Mouse (Mus musculus) stomach, embryonic 15.5 days (tissue): ENCODE measurements at regions not wholly inside any gene's neighbourhood (a gene's known extent, or its start where the extent isn't known, plus 50 kb on each side); places are given as distances from the start of the nearest gene placed in this dataset.

Experiments
- ATAC-seq: fragments of 200-750 bp; cut with Nextera tagmentation; 2 replicates; pipeline ENCODE4 v1.8.0; 2017; ENCODE audit warnings: low read depth, moderate number of reproducible peaks, moderate TSS enrichment; ENCODE audit not compliant: insufficient read depth, low FRiP score
- H3K27ac ChIP-seq: fragments of 300-500 bp; sonication (generic); 2 replicates; pipeline ENCODE4 v1.5.1; 2015; ENCODE audit warnings: mild to moderate bottlenecking, inconsistent platforms
- H3K27me3 ChIP-seq: fragments of 300-500 bp; sonication (generic); replicated peaks from 2 replicates; pipeline ENCODE4 v1.6.1; 2015; ENCODE audit warnings: inconsistent platforms
- H3K36me3 ChIP-seq: fragments of 300-500 bp; sonication (generic); 2 replicates; pipeline ENCODE4 v1.6.1; 2015; ENCODE audit warnings: inconsistent platforms
- H3K4me1 ChIP-seq: fragments of 300-500 bp; sonication (generic); 2 replicates; pipeline ENCODE4 v1.6.1; 2015; ENCODE audit warnings: inconsistent platforms
- H3K4me2 ChIP-seq: fragments of 300-500 bp; sonication (generic); 2 replicates; pipeline ENCODE4 v1.6.1; 2015; ENCODE audit warnings: mild to moderate bottlenecking, inconsistent platforms
- H3K4me3 ChIP-seq: fragments of 300-500 bp; sonication (generic); replicated peaks from 2 replicates; pipeline ENCODE4 v1.5.1; 2015; ENCODE audit warnings: inconsistent platforms
- H3K9ac ChIP-seq: fragments of 300-500 bp; sonication (generic); 2 replicates; pipeline ENCODE4 v1.6.1; 2015; ENCODE audit warnings: inconsistent platforms
- H3K9me3 ChIP-seq: fragments of 300-500 bp; sonication (generic); 2 replicates; pipeline ENCODE4 v1.6.1; 2016; ENCODE audit warnings: inconsistent platforms
- whole genome bisulfite sequencing: fragments of 180-500 bp; shearing (Covaris S2); methylation state at CpG from one replicate; pipeline ENCODE4 v1.1.7; 2015; 5-methylcytosine and 5-hydroxymethylcytosine counted together

DNA sequence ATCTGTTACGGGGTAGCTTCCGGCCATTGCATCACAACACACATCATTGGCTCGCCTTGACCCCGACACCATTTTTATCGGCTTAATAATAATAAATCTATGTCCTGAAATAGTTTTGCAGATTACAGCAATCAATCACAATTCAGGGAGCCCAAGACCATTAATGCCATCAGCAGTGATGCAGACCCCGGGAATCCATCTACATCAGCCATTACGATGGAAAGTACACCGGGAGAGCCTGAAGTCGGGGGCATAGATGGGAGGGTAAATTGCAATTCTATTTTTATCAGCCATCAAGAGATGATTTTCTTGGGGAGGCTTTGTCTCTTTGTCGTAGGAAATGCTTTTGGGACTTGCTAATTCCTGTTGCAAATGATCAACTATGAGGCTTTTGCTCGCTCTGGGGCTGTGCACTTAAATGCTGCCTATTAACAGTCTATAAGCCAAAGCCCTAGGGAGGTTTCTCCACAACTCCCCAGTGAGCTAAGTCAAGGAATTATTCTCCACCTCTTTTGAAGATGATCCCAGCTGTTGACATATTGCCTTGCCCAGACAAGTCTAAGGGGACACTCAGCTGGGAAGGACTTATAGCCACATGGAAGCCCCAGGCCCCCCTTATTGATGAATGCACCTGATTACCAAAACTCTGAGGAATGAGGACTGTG, 173.4 kb downstream of the Pik3r1 start:
- H3K4me1 ChIP-seq, result peaks cover 8% of the 10 kb centered on the region; the same call in 1 of the 2 replicates
- H3K27ac ChIP-seq, result no peak overlapping the region
- no peak overlapping the region for H3K9ac ChIP-seq
- H3K27me3 ChIP-seq, result no peaks in the 10 kb centered on the region
- no peak for ATAC-seq
- H3K9me3 ChIP-seq, result no peaks in the 10 kb centered on the region
- no peak overlapping the region for H3K4me2 ChIP-seq
- WGBS, result 80% methylated on average over 11 of the region's 11 CpGs
- no peaks in the 10 kb centered on the region for H3K36me3 ChIP-seq
- no peak overlapping the region for H3K4me3 ChIP-seq

DNA sequence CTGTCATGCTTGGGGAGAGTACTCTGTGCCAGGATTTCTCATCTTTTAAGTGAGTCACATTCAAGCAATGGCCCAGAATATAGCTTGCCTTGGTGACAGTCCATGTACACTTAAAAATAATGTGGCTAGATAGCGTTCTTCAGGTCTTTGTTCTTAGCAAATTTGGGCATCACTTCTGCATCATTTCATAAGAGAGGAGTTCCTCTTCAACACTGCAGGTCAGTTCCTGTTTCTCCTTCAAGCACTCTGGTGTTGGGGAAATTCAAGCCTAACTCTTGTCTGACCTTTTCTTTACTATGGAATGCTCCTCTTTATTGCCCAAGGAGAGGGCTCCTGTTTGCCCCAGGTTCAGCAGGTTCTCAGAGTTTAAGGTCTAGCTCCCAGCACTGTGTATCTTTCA, 175.7 kb downstream of the Pik3r1 start:
- no peak overlapping the region for H3K4me3 ChIP-seq
- no peaks in the 10 kb centered on the region for H3K9me3 ChIP-seq
- no peaks in the 10 kb centered on the region for H3K36me3 ChIP-seq
- H3K27ac ChIP-seq, result no peak overlapping the region
- no peak overlapping the region for H3K9ac ChIP-seq
- WGBS, result 82% methylated on average over 1 of the region's 1 CpGs
- no peaks in the 10 kb centered on the region for H3K27me3 ChIP-seq
- H3K4me2 ChIP-seq, result no peak overlapping the region
- no peak for ATAC-seq
- H3K4me1 ChIP-seq, result peaks cover 2% of the 10 kb centered on the region; the same call in 1 of the 2 replicates

DNA sequence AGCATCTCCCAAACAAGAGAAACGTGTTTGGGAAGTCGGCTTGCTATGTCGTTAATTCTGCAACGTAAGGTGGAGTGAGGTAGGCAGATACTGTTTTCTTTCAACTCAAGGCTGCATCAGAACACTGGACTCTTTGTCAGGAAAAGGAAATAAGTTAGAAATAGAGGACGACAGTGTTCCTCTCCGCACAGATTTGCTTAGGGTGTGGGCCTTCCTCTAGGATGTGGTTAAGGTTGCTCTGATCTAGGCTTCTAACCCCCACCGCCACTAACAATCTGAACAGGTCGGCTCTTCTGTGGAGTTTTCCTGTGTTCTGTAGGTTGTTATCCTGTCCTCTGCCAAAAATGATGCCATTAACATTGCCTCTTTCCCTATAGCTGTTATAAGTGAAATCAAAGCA, 179.1 kb downstream of the Pik3r1 start:
- no peak overlapping the region for H3K27ac ChIP-seq
- 75% methylated on average over 8 of the region's 8 CpGs for WGBS

DNA sequence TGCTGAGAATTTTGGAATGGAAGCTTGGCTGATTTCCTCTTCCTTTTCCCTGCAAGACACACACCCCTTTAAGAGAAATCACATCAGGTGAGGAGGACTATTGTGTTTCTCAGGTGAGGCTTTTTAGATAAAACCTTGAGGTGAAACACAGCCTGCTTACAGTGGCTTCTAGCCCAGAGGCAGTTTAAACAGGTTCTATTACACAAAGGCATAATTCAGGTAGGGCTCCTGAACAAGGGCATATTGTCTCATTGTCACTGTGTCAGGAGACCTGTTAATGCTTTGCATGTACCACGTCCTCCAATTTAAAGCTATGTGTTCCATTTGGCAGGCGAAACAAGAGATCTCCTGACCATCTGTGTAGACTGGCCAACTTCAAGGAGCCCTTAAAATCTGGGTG, 181.2 kb downstream of the Pik3r1 start:
- Histone ChIP-seq H3K4me3 (no peak overlapping the region), H3K27ac (no peak overlapping the region), H3K9ac (no peak overlapping the region), H3K4me2 (no peak overlapping the region), H3K4me1 (no peaks in the 10 kb centered on the region), H3K36me3 (no peaks in the 10 kb centered on the region), H3K27me3 (no peaks in the 10 kb centered on the region), H3K9me3 (no peaks in the 10 kb centered on the region)
- peak; percentile 22; the same call in 1 of the 2 replicates for ATAC-seq
- 79% methylated on average over 2 of the region's 2 CpGs for WGBS

More for the DNA sequence above, 179.1 kb downstream of the Pik3r1 start:
- H3K9me3 ChIP-seq, result no peaks in the 10 kb centered on the region
- no peak overlapping the region for H3K9ac ChIP-seq
- H3K4me2 ChIP-seq, result no peak overlapping the region
- no peak for ATAC-seq
- H3K27me3 ChIP-seq, result no peaks in the 10 kb centered on the region
- no peak overlapping the region for H3K4me3 ChIP-seq
- H3K4me1 ChIP-seq, result no peaks in the 10 kb centered on the region
- H3K36me3 ChIP-seq, result no peaks in the 10 kb centered on the region

DNA sequence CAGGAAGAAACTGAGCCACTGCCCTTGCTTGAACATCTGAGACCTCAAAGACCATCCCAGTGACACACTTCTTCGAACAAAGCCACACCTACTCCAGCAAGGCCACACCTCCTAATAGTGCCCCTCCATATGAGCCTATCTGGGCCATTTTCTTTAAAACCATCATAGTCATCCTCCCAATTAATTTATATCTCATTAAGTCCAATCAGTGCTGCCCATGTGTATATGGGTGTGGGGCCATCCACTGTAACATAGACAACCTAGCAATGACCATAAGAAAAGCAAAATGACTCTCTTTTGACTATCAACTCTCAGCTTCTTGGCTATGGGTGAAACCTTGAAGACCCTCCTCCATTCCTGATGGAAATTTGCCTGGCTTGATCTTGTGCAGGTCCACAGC, 191.5 kb downstream of the Pik3r1 start:
- 0 out of 2 replicates have a peak, but pooled peaks have one; percentile 8 for ATAC-seq
- Histone ChIP-seq H3K27ac (no peak overlapping the region), H3K4me2 (no peak overlapping the region), H3K4me3 (no peak overlapping the region), H3K4me1 (no peaks in the 10 kb centered on the region), H3K9ac (no peak overlapping the region), H3K36me3 (no peaks in the 10 kb centered on the region), H3K9me3 (no peaks in the 10 kb centered on the region), H3K27me3 (no peaks in the 10 kb centered on the region)
- WGBS, result 84% methylated on average over 1 of the region's 1 CpGs

DNA sequence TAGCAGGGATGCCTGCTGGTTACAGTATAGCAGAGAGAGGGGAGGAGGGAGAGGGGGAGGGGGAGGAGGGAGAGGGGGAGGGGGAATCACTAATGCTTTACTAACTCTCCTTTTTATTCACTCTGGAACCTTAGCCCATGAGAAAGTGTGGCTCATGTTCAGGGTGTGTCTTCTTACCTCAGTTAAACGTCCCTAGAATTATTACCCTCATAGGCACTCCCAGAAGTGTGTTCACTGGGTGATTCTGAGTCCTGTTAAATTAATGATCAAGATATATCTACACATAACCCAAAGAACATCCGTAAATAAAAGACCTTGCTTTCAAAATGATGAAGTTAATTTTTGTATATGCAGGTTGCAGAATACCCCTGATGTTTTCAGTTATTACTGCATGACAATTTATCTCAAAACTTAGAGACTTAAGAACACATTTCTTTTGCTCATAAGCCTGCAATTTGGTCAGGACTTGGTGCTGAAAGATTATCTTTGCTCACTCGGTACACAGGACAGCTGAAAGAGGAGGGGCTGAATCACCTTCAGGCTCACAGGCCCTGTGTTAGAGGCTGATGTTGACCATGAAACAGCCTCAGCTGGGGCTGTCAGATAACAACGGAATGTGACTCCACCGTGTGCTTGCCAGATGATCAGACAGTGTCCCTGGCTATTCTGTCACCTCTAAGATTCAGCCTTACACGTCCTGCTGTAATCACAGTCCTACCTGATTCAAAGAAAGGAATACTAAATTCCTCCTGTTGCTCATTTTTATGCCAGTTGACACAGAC, 195.0 kb downstream of the Pik3r1 start:
- Histone ChIP-seq H3K4me1 (no peaks in the 10 kb centered on the region), H3K4me2 (no peak overlapping the region), H3K36me3 (no peaks in the 10 kb centered on the region), H3K9ac (no peak overlapping the region), H3K27ac (no peak overlapping the region), H3K27me3 (no peaks in the 10 kb centered on the region), H3K9me3 (no peaks in the 10 kb centered on the region), H3K4me3 (no peak overlapping the region)
- WGBS, result 52% methylated on average over 6 of the region's 6 CpGs
- ATAC-seq, result peak; percentile 97

DNA sequence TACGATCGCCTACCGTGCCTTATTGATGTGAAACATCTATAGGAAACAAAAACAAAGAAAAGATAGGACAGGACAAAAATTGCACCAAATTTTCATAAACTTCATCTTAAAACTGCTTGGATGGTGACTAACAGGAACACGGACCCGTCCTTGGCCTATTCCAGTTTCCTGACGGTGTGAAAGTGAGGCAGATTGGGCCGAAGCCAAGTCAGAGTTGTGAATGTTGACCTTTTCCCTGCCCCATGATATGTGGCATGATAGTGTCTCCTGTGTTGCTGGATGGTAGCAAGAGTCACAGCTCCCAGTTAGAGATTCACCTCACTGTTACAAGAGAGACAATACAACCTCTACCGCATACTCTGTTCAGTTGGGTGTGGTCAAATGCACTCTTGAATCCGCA, 195.8 kb downstream of the Pik3r1 start:
- Histone ChIP-seq H3K4me1 (no peaks in the 10 kb centered on the region), H3K9ac (no peak overlapping the region), H3K4me2 (no peak overlapping the region), H3K9me3 (no peaks in the 10 kb centered on the region), H3K27ac (no peak overlapping the region), H3K4me3 (no peak overlapping the region), H3K36me3 (no peaks in the 10 kb centered on the region), H3K27me3 (no peaks in the 10 kb centered on the region)
- ATAC-seq, result no peak
- 91% methylated on average over 9 of the region's 9 CpGs for WGBS

DNA sequence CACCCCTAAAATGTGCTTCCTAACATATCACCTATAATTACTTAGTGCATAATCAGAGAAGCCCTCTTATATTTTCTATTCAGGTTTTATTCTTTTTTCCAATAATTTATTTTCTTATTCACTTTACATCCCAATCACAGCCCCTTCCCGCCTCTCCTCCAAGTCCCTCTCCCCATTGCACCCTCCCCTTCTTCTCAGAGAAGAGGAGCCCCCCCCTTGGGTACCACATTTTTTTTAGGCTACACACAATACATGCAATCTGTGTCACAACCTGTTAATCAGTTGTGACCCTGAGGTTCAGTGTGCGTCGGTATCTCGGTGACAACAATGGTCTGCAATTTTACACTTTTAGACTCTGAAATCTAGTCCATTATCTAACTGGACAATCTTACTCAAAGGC, 198.0 kb downstream of the Pik3r1 start:
- Histone ChIP-seq H3K9ac (no peak overlapping the region), H3K4me2 (no peak overlapping the region), H3K27me3 (no peaks in the 10 kb centered on the region), H3K9me3 (no peaks in the 10 kb centered on the region), H3K27ac (no peak overlapping the region), H3K4me1 (no peaks in the 10 kb centered on the region), H3K36me3 (no peaks in the 10 kb centered on the region), H3K4me3 (no peak overlapping the region)
- no peak for ATAC-seq
- WGBS, result 74% methylated on average over 4 of the region's 4 CpGs

DNA sequence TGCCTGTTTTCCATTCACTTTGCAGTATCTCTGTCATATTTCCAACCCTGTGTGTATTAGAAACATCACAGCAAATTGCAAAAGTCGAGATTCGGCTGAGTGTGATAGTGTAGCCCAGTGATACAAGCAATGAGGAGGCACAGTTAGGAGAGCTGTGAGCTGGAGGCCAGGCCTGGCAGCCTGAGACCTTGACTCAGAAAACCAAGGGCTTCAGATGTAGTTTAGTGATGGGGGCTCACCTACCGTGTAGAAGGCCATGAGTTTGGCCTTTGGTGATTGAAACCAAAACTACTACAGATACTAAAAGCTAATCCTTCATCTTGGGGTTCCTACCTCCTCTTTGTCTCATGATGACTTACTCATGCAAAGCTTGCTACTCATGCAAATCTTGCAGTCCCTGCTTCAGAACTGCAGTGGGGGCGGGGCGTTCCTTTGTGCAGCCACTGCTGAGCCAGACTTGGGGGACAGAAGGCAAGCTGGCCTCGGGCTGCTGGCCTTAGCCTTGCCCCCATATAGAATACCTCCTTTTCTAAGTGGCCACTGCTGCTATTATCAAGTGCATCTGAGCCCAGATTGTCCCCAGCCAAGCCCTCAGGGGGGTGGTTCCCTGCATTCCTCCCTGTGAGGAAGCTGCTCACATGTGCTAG, 198.9 kb downstream of the Pik3r1 start:
- Histone ChIP-seq H3K9ac (no peak overlapping the region), H3K27ac (no peak overlapping the region)
- ATAC-seq, result no peak

DNA sequence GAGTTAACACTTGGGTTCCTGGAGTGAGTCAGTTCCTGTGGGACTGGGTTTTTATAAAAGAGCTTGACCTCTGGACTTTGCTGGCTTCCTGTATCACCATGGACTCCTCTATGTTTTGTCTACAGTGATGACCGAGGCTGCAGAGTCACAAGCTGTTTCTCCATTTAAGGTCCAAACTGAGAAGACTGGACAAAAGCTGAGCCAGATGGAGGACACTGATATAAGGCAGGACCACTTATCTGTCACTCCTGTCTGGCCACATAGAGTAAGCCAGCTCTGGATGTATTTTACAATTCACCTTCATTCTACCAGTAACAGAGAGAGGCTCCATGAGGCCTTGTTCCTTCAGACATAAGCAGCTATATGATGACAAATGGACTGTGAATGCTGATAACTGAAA, 202.7 kb downstream of the Pik3r1 start:
- H3K9me3 ChIP-seq, result no peaks in the 10 kb centered on the region
- no peak overlapping the region for H3K9ac ChIP-seq
- H3K27me3 ChIP-seq, result no peaks in the 10 kb centered on the region
- H3K4me1 ChIP-seq, result no peaks in the 10 kb centered on the region
- no peak overlapping the region for H3K4me3 ChIP-seq
- no peaks in the 10 kb centered on the region for H3K36me3 ChIP-seq
- no peak overlapping the region for H3K4me2 ChIP-seq
- ATAC-seq, result no peak
- no peak overlapping the region for H3K27ac ChIP-seq
- WGBS, result 71% methylated on average over 1 of the region's 1 CpGs

More for the DNA sequence above, 198.9 kb downstream of the Pik3r1 start:
- Histone ChIP-seq H3K4me2 (no peak overlapping the region), H3K4me3 (no peak overlapping the region), H3K36me3 (no peaks in the 10 kb centered on the region), H3K27me3 (no peaks in the 10 kb centered on the region), H3K9me3 (no peaks in the 10 kb centered on the region), H3K4me1 (no peaks in the 10 kb centered on the region)
- WGBS, result 84% methylated on average over 6 of the region's 6 CpGs

DNA sequence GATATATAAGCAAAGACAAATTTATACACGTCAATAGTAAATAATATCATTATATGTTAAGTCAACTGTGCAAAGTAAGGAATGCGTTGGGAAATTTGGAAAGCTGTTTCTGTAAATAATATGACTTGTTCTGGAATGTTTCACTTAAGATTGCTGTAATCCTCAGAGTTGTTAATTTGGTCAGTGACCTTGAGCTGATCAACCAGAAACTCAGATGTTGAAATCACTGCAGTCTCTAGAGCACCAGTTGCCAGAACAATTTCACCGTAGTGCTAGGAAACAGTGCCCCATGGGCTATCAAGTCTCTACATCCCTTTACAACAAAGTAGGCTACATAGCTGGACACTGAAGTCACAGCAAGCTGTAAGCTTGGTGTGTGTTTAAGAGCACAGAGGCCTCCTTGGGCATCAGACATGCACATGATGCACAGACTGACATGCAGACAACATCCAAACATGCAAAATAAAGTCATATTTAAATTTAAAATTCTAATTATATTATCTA, 212.6 kb downstream of the Pik3r1 start:
- no peak for ATAC-seq
- no peak overlapping the region for H3K4me2 ChIP-seq
- no peaks in the 10 kb centered on the region for H3K27me3 ChIP-seq
- no peaks in the 10 kb centered on the region for H3K9me3 ChIP-seq
- H3K9ac ChIP-seq, result no peak overlapping the region
- no peaks in the 10 kb centered on the region for H3K36me3 ChIP-seq
- H3K27ac ChIP-seq, result no peak overlapping the region
- 53% methylated on average over 3 of the region's 3 CpGs for WGBS
- no peak overlapping the region for H3K4me3 ChIP-seq
- H3K4me1 ChIP-seq, result peaks cover 3% of the 10 kb centered on the region; the same call in 1 of the 2 replicates

DNA sequence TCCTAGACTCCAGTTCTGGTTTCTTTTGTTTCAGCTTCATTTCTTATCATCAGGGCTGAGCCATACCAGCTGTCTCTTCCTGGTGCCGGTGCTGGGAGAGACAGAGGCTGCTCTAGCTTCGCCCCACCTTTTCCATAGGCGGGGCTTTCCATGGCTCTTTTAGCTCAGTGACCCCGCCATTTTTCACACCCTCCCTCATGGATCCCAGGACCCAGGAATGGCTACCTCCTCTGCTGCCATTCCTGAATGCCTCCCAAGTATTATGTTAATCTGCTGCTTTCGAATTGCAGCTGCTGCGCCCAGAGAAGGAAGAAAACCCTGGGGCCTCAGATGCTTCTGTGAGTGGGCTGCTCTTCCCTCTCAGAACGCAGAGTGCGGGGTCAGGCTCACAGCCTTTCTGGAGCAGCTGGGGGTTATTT, 214.9 kb downstream of the Pik3r1 start:
- no peak overlapping the region for H3K4me2 ChIP-seq
- H3K36me3 ChIP-seq, result no peaks in the 10 kb centered on the region
- H3K4me3 ChIP-seq, result no peak overlapping the region
- H3K9me3 ChIP-seq, result no peaks in the 10 kb centered on the region
- WGBS, result 48% methylated on average over 8 of the region's 8 CpGs
- no peak overlapping the region for H3K9ac ChIP-seq
- H3K27me3 ChIP-seq, result no peaks in the 10 kb centered on the region
- peaks cover 3% of the 10 kb centered on the region; the same call in 1 of the 2 replicates for H3K4me1 ChIP-seq
- ATAC-seq, result peak; percentile 76; the same call in 1 of the 2 replicates
- H3K27ac ChIP-seq, result no peak overlapping the region
